Mouse (Mus musculus): ENCODE results near the gene Hspa8. TPM values are rescaled to one million over a fixed set of nuclear protein-coding genes. Genes with fewer than 3 reads are reported as not detected.

Gene Hspa8
- polyA plus RNA-seq, 1 experiment from 2014 or later, result 991 TPM

DNA sequence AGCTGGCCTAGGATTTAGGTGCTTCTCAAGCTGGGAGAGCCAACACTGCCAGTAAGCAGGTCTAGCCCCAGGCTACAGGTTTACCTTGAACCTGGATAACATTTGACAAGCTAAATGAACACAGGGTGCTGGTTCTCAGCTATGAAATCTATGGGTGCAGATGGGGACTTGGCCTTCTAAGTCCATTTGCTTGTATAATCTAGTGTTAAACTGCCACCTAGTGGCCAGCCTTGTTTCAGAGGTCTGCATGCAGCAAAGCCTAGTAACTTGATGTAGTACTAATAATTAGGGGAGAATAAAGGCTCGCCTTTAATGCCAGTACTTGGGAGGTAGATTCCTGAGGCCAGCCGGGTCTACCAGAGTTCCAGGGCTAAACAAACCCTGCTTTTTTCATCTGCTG lies 4.5 kb downstream of the Hspa8 start:
- ATAC-seq (ENCODE audit: low FRiP score, low TSS enrichment) (no peak), DNase-seq (ENCODE audit: low spot score) (peak; percentile 82)
- no peaks in the 10 kb centered on the region for H3K4me1 ChIP-seq (replicated peaks; ENCODE audit: control insufficient read depth, insufficient read depth)
- no peak overlapping the region for H3K4me3 ChIP-seq (ENCODE audit: low read depth, low read length)
- peak; percentile 82 for TF ChIP-seq CTCF (IDR thresholded peaks at IDR 0.05; ENCODE audit: low read depth)
- no peak for TF ChIP-seq EP300 (optimal IDR thresholded peaks at IDR 0.05)
- H3K36me3 ChIP-seq (ENCODE audit: control insufficient read depth, insufficient read depth, low read length), result peaks cover 5% of the 10 kb centered on the region; the same call in 1 of the 2 replicates
- WGBS, result 21% methylated on average over 2 of the region's 2 CpGs
- no peak overlapping the region for H3K27ac ChIP-seq (replicated peaks)
- H3K9ac ChIP-seq (ENCODE audit: low read length), result no peak overlapping the region
- no peak overlapping the region for H3K4me2 ChIP-seq (replicated peaks; ENCODE audit: low read depth)
- H3K9me3 ChIP-seq (ENCODE audit: control insufficient read depth, low read length), result no peaks in the 10 kb centered on the region
- H3K27me3 ChIP-seq (ENCODE audit: control insufficient read depth, insufficient read depth, low read length), result no peaks in the 10 kb centered on the region

DNA sequence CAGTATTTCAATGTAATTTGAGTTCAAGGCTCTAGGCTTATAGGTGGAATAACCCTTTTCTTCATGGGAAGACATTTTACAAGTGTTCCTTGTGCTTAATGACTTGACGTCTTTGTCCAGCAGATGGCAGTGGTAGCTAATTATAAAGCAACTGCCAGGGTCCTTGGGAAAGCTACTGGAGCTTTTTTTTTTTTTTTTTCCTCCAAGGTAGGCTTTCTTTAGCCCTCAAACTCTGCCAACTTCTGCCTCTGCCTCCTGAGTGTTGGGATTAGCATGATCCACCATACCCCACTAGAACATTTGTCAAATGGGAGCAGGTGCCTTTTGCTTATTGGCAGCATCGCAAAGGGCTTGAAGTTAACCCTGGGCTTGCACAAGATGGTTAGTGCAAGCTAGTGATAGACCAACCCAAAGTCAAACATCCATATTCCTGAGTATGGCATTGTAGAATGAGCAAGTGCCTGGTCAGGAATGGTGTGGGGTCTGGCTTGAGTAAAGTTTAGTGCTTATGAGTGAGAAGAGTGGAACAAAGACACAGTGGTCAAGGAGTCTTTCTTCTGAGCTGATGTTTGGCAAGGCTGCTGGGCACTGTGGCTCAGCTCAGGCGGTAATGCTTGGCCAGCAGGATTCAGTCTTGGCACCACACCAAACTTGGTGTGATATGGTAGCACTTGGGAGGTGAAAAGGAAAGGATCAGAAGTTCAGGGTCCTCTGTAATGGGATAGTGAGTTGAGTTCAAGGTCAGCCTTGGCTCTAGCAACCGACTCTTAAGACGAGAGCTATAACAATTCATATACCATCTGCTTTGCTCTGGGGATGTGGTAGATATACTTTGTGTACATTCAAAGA lies 5.9 kb downstream of the Hspa8 start:
- Histone ChIP-seq H3K27ac (replicated peaks) (peak overlapping the region; percentile 61; the same call in 1 of the 2 replicates), H3K4me3 (ENCODE audit: low read depth, low read length) (no peak overlapping the region), H3K4me1 (replicated peaks; ENCODE audit: control insufficient read depth, insufficient read depth) (no peaks in the 10 kb centered on the region), H3K9ac (ENCODE audit: low read length) (no peak overlapping the region), H3K27me3 (ENCODE audit: control insufficient read depth, insufficient read depth, low read length) (no peaks in the 10 kb centered on the region), H3K36me3 (ENCODE audit: control insufficient read depth, insufficient read depth, low read length) (peaks cover 5% of the 10 kb centered on the region; the same call in 1 of the 2 replicates), H3K4me2 (replicated peaks; ENCODE audit: low read depth) (no peak overlapping the region), H3K9me3 (ENCODE audit: control insufficient read depth, low read length) (no peaks in the 10 kb centered on the region)
- 24% methylated on average over 5 of the region's 5 CpGs for WGBS
- TF ChIP-seq EP300 (optimal IDR thresholded peaks at IDR 0.05), result no peak
- peak; percentile 73 for TF ChIP-seq CTCF (IDR thresholded peaks at IDR 0.05; ENCODE audit: low read depth)
- ATAC-seq (ENCODE audit: low FRiP score, low TSS enrichment) (peak; percentile 16; the same call in 1 of the 2 replicates), DNase-seq (ENCODE audit: low spot score) (peak; percentile 42)

DNA sequence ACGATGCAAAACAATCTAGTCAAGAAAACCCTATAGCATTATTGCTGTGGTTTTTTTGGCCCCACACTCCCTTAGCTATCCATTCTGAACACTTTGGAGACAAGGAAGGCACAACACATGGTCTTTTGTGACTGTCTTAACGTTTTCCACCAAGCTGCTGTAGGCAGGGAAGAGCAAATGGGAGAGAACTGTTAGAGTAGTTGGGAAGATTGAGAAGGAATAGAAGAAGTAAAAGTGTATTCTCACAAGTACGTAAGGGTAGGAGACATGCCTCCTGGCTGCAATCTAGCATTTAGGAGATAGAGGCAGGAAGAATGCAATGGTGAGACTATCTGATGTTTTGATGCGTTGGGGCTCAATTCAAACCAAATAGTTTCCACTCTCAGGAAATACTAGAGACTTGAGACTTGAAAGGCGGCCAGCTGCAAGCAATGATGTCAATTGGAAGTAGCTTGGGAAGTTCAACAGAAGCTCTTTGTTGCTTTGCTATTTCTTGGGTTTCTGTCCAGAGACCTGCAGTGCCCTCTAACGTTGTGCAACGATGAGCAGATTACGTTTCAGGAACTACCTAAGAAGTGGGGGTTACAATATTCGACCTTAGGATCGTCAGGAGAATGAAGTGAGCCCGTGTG lies 6.6 kb downstream of the Hspa8 start:
- Histone ChIP-seq H3K4me3 (ENCODE audit: low read depth, low read length) (no peak overlapping the region), H3K9me3 (ENCODE audit: control insufficient read depth, low read length) (no peaks in the 10 kb centered on the region), H3K27me3 (ENCODE audit: control insufficient read depth, insufficient read depth, low read length) (no peaks in the 10 kb centered on the region), H3K9ac (ENCODE audit: low read length) (no peak overlapping the region), H3K36me3 (ENCODE audit: control insufficient read depth, insufficient read depth, low read length) (peaks cover 5% of the 10 kb centered on the region; the same call in 1 of the 2 replicates), H3K4me1 (replicated peaks; ENCODE audit: control insufficient read depth, insufficient read depth) (no peaks in the 10 kb centered on the region), H3K4me2 (replicated peaks; ENCODE audit: low read depth) (no peak overlapping the region), H3K27ac (replicated peaks) (peak overlapping the region; percentile 61; the same call in 1 of the 2 replicates)
- 15% methylated on average over 11 of the region's 11 CpGs for WGBS
- no peak for ATAC-seq (ENCODE audit: low FRiP score, low TSS enrichment)
- no peak for DNase-seq (ENCODE audit: low spot score)
- TF ChIP-seq CTCF (IDR thresholded peaks at IDR 0.05; ENCODE audit: low read depth) (peak; percentile 45), EP300 (optimal IDR thresholded peaks at IDR 0.05) (no peak)

DNA sequence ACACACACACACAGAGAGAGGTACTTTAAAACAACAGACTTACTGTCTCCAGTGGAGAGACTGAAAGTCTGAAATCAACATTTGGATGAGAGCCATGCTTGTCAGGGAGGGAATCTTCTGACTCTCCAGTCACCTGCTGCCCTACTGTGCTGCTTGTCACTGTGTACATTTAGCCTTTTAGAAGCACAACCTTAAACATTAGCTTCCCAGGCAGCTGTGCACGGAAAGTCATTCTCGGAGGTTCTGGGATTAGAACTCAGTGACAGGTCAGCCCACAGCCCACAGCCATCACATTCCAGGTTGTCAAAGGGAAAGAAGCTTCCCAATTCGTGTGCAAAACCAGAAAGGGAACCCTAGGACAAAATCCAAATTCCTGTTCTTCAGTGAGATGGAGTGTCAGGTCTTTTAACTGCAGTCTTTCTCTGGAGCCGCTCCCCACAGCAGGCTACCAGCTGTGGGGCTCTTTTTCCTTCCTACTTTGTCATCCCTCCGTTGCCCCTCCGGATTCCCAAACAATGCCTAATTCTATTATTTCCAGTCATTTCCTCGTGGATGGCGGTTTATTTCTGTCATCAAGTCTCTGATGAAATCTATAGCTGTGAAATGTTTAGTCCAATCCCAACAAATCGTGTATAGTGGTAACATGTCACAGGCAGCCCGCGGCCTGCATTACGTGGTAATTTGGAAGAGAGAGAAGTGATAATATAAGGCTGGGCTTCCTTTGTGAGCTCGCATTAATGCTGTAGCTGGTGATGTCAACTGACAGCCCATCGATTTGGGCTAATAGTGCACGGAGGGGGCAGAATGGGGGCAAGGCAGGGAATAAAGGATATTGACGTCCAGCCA lies 7.5 kb downstream of the Hspa8 start:
- no peak for ATAC-seq (ENCODE audit: low FRiP score, low TSS enrichment)

DNA sequence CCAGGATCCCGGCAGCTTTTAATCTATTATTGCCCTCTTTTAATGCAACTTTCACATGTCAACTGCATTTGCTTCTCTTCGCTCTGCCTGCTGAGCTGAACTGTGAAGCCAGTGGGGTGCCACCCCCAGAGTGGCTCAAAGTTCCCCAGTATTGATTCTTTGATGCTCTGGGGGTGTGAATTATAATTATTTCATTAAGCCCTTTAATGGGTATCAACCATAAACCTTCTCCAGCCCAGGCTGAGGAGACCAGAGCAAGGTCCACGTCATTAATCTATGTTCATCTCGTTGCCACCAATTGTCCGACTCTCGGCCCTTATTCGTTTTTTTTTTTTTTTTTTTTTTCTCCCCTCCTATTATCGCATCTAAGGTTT lies 8.1 kb downstream of the Hspa8 start:
- H3K36me3 ChIP-seq (ENCODE audit: control insufficient read depth, insufficient read depth, low read length), result peaks cover 3% of the 10 kb centered on the region; the same call in 1 of the 2 replicates
- H3K9ac ChIP-seq (ENCODE audit: low read length), result no peak overlapping the region
- no peak for ATAC-seq (ENCODE audit: low FRiP score, low TSS enrichment)
- no peaks in the 10 kb centered on the region for H3K4me1 ChIP-seq (replicated peaks; ENCODE audit: control insufficient read depth, insufficient read depth)
- no peak for DNase-seq (ENCODE audit: low spot score)
- no peak overlapping the region for H3K4me3 ChIP-seq (ENCODE audit: low read depth, low read length)
- no peak overlapping the region for H3K4me2 ChIP-seq (replicated peaks; ENCODE audit: low read depth)
- 64% methylated on average over 8 of the region's 8 CpGs for WGBS
- TF ChIP-seq EP300 (optimal IDR thresholded peaks at IDR 0.05), result no peak
- TF ChIP-seq CTCF (IDR thresholded peaks at IDR 0.05; ENCODE audit: low read depth), result no peak
- H3K27ac ChIP-seq (replicated peaks), result no peak overlapping the region
- H3K9me3 ChIP-seq (ENCODE audit: control insufficient read depth, low read length), result no peaks in the 10 kb centered on the region
- no peaks in the 10 kb centered on the region for H3K27me3 ChIP-seq (ENCODE audit: control insufficient read depth, insufficient read depth, low read length)

More for the DNA sequence above, 7.5 kb downstream of the Hspa8 start:
- Histone ChIP-seq H3K36me3 (ENCODE audit: control insufficient read depth, insufficient read depth, low read length) (peaks cover 5% of the 10 kb centered on the region; the same call in 1 of the 2 replicates), H3K4me3 (ENCODE audit: low read depth, low read length) (no peak overlapping the region), H3K9me3 (ENCODE audit: control insufficient read depth, low read length) (no peaks in the 10 kb centered on the region), H3K27me3 (ENCODE audit: control insufficient read depth, insufficient read depth, low read length) (no peaks in the 10 kb centered on the region), H3K27ac (replicated peaks) (no peak overlapping the region), H3K9ac (ENCODE audit: low read length) (no peak overlapping the region), H3K4me2 (replicated peaks; ENCODE audit: low read depth) (no peak overlapping the region), H3K4me1 (replicated peaks; ENCODE audit: control insufficient read depth, insufficient read depth) (no peaks in the 10 kb centered on the region)
- no peak for DNase-seq (ENCODE audit: low spot score)
- WGBS, result 27% methylated on average over 16 of the region's 16 CpGs
- TF ChIP-seq CTCF (IDR thresholded peaks at IDR 0.05; ENCODE audit: low read depth) (no peak), EP300 (optimal IDR thresholded peaks at IDR 0.05) (no peak)

Measured in stomach, postnatal 0 days (tissue).